Mouse (Mus musculus) spleen, adult 2 months (tissue): ENCODE results near the gene Pds5a.

Experiments
- CTCF ChIP-seq: fragments of 200-500 bp; IDR thresholded peaks from 2 replicates; pipeline ENCODE4 v1.5.1; 2011; ENCODE audit warnings: mild to moderate bottlenecking, inconsistent platforms; ENCODE audit not compliant: insufficient read depth, insufficient read length, insufficient replicate concordance; ENCODE audit errors: extremely low read depth
- POLR2A ChIP-seq: fragments of 200-500 bp; IDR thresholded peaks from 2 replicates; pipeline ENCODE4 v1.6.1; 2011; ENCODE audit warnings: low read depth, low read length, inconsistent platforms

DNA sequence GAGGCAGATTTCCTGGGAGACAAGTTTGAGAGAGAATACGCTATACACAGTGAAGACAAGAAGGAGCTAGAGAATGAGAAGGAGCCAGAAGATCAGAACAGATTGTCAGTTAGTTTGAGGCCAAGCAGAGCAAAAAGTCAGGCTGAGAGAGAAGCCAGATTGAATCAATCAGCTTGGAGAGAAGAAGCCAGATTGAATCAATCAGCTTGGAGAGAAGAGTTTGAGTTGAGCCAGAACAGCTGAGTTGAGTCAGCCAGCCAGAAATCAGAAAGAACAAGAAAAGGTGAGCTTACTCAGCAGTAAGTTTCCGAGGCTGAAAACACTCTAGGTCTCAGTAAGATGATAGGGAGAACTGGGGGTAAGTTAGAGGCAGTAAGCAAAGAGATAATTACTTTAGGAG lies 123.2 kb downstream of the Pds5a start:
- TF ChIP-seq CTCF (no peak), POLR2A (no peak)
